Mouse (Mus musculus): ENCODE measurements at regions not wholly inside any gene's neighbourhood (a gene's known extent, or its start where the extent isn't known, plus 50 kb on each side); places are given as distances from the start of the nearest gene placed in this dataset.

- H3K9me3 ChIP-seq (ENCODE audit: control insufficient read depth, low read length), result no peaks in the 10 kb centered on the region
- H3K36me3 ChIP-seq (ENCODE audit: control insufficient read depth, insufficient read depth, low read length), result no peaks in the 10 kb centered on the region
- no peak overlapping the region for H3K4me3 ChIP-seq (ENCODE audit: low read depth, low read length)
- ATAC-seq (ENCODE audit: low FRiP score) (no peak), DNase-seq (ENCODE audit: low spot score) (no peak)
- no peaks in the 10 kb centered on the region for H3K27me3 ChIP-seq (ENCODE audit: control insufficient read depth, insufficient read depth, low read length)
- no peak overlapping the region for H3K27ac ChIP-seq (ENCODE audit: low read depth, low read length)
- H3K4me2 ChIP-seq (replicated peaks; ENCODE audit: low read depth, low read length), result no peak overlapping the region
- H3K9ac ChIP-seq (ENCODE audit: low read depth, low read length), result no peak overlapping the region
- H3K4me1 ChIP-seq (replicated peaks; ENCODE audit: control insufficient read depth, insufficient read depth, low read length), result no peaks in the 10 kb centered on the region
- 89% methylated on average over 1 of the region's 1 CpGs for WGBS
These were observed 422.6 kb downstream of the Etnk1 start for GRCm38 (mm10) chr6:143589666-143590065.

- WGBS, result 85% methylated on average over 4 of the region's 4 CpGs
- Histone ChIP-seq H3K4me1 (replicated peaks; ENCODE audit: control insufficient read depth, insufficient read depth, low read length) (no peaks in the 10 kb centered on the region), H3K9ac (ENCODE audit: low read depth, low read length) (no peak overlapping the region), H3K36me3 (ENCODE audit: control insufficient read depth, insufficient read depth, low read length) (no peaks in the 10 kb centered on the region), H3K27ac (ENCODE audit: low read depth, low read length) (no peak overlapping the region), H3K4me3 (ENCODE audit: low read depth, low read length) (no peak overlapping the region), H3K27me3 (ENCODE audit: control insufficient read depth, insufficient read depth, low read length) (no peaks in the 10 kb centered on the region), H3K9me3 (ENCODE audit: control insufficient read depth, low read length) (no peaks in the 10 kb centered on the region), H3K4me2 (replicated peaks; ENCODE audit: low read depth, low read length) (no peak overlapping the region)
- DNase-seq (ENCODE audit: low spot score), result no peak
- no peak for ATAC-seq (ENCODE audit: low FRiP score)
These were observed 423.2 kb downstream of the Etnk1 start for GRCm38 (mm10) chr6:143590231-143590630.

GRCm38 (mm10) chr6:143592490-143592889 is 425.5 kb downstream of the Etnk1 start:
- no peaks in the 10 kb centered on the region for H3K9me3 ChIP-seq (ENCODE audit: control insufficient read depth, low read length)
- H3K36me3 ChIP-seq (ENCODE audit: control insufficient read depth, insufficient read depth, low read length), result no peaks in the 10 kb centered on the region
- no peak overlapping the region for H3K4me2 ChIP-seq (replicated peaks; ENCODE audit: low read depth, low read length)
- no peaks in the 10 kb centered on the region for H3K27me3 ChIP-seq (ENCODE audit: control insufficient read depth, insufficient read depth, low read length)
- no peak overlapping the region for H3K9ac ChIP-seq (ENCODE audit: low read depth, low read length)
- DNase-seq (ENCODE audit: low spot score) (no peak), ATAC-seq (ENCODE audit: low FRiP score) (no peak)
- WGBS, result 88% methylated on average over 3 of the region's 3 CpGs
- H3K4me1 ChIP-seq (replicated peaks; ENCODE audit: control insufficient read depth, insufficient read depth, low read length), result no peaks in the 10 kb centered on the region
- H3K4me3 ChIP-seq (ENCODE audit: low read depth, low read length), result no peak overlapping the region
- no peak overlapping the region for H3K27ac ChIP-seq (ENCODE audit: low read depth, low read length)

- no peak overlapping the region for H3K9ac ChIP-seq (ENCODE audit: low read depth, low read length)
- H3K4me3 ChIP-seq (ENCODE audit: low read depth, low read length), result no peak overlapping the region
- no peaks in the 10 kb centered on the region for H3K4me1 ChIP-seq (replicated peaks; ENCODE audit: control insufficient read depth, insufficient read depth, low read length)
- H3K27me3 ChIP-seq (ENCODE audit: control insufficient read depth, insufficient read depth, low read length), result no peaks in the 10 kb centered on the region
- H3K4me2 ChIP-seq (replicated peaks; ENCODE audit: low read depth, low read length), result no peak overlapping the region
- DNase-seq (ENCODE audit: low spot score) (no peak), ATAC-seq (ENCODE audit: low FRiP score) (no peak)
- H3K9me3 ChIP-seq (ENCODE audit: control insufficient read depth, low read length), result no peaks in the 10 kb centered on the region
- WGBS, result 78% methylated on average over 2 of the region's 2 CpGs
- no peaks in the 10 kb centered on the region for H3K36me3 ChIP-seq (ENCODE audit: control insufficient read depth, insufficient read depth, low read length)
- H3K27ac ChIP-seq (ENCODE audit: low read depth, low read length), result no peak overlapping the region
These were observed 428.5 kb downstream of the Etnk1 start for GRCm38 (mm10) chr6:143595486-143595885.

- Histone ChIP-seq H3K9me3 (ENCODE audit: control insufficient read depth, low read length) (no peaks in the 10 kb centered on the region), H3K27me3 (ENCODE audit: control insufficient read depth, insufficient read depth, low read length) (no peaks in the 10 kb centered on the region), H3K4me3 (ENCODE audit: low read depth, low read length) (no peak overlapping the region), H3K36me3 (ENCODE audit: control insufficient read depth, insufficient read depth, low read length) (no peaks in the 10 kb centered on the region), H3K9ac (ENCODE audit: low read depth, low read length) (no peak overlapping the region), H3K4me1 (replicated peaks; ENCODE audit: control insufficient read depth, insufficient read depth, low read length) (no peaks in the 10 kb centered on the region), H3K4me2 (replicated peaks; ENCODE audit: low read depth, low read length) (no peak overlapping the region), H3K27ac (ENCODE audit: low read depth, low read length) (no peak overlapping the region)
- DNase-seq (ENCODE audit: low spot score) (no peak), ATAC-seq (ENCODE audit: low FRiP score) (no peak)
- WGBS, result 91% methylated on average over 3 of the region's 3 CpGs
These were observed 430.4 kb downstream of the Etnk1 start for GRCm38 (mm10) chr6:143597414-143597813.

GRCm38 (mm10) chr6:143598916-143599315 is 431.9 kb downstream of the Etnk1 start:
- H3K9me3 ChIP-seq (ENCODE audit: control insufficient read depth, low read length), result no peaks in the 10 kb centered on the region
- DNase-seq (ENCODE audit: low spot score), result no peak
- H3K4me1 ChIP-seq (replicated peaks; ENCODE audit: control insufficient read depth, insufficient read depth, low read length), result no peaks in the 10 kb centered on the region
- no peak overlapping the region for H3K9ac ChIP-seq (ENCODE audit: low read depth, low read length)
- no peaks in the 10 kb centered on the region for H3K27me3 ChIP-seq (ENCODE audit: control insufficient read depth, insufficient read depth, low read length)
- 85% methylated on average over 4 of the region's 4 CpGs for WGBS
- ATAC-seq (ENCODE audit: low FRiP score), result no peak
- H3K36me3 ChIP-seq (ENCODE audit: control insufficient read depth, insufficient read depth, low read length), result no peaks in the 10 kb centered on the region
- no peak overlapping the region for H3K4me2 ChIP-seq (replicated peaks; ENCODE audit: low read depth, low read length)
- H3K27ac ChIP-seq (ENCODE audit: low read depth, low read length), result no peak overlapping the region
- H3K4me3 ChIP-seq (ENCODE audit: low read depth, low read length), result no peak overlapping the region

GRCm38 (mm10) chr6:143609100-143609499 is 442.1 kb downstream of the Etnk1 start:
- Histone ChIP-seq H3K9ac (ENCODE audit: low read depth, low read length) (no peak overlapping the region), H3K36me3 (ENCODE audit: control insufficient read depth, insufficient read depth, low read length) (no peaks in the 10 kb centered on the region), H3K4me3 (ENCODE audit: low read depth, low read length) (no peak overlapping the region), H3K4me1 (replicated peaks; ENCODE audit: control insufficient read depth, insufficient read depth, low read length) (no peaks in the 10 kb centered on the region), H3K9me3 (ENCODE audit: control insufficient read depth, low read length) (no peaks in the 10 kb centered on the region), H3K27me3 (ENCODE audit: control insufficient read depth, insufficient read depth, low read length) (no peaks in the 10 kb centered on the region), H3K4me2 (replicated peaks; ENCODE audit: low read depth, low read length) (no peak overlapping the region), H3K27ac (ENCODE audit: low read depth, low read length) (no peak overlapping the region)
- DNase-seq (ENCODE audit: low spot score), result peak; percentile 41
- 70% methylated on average over 1 of the region's 1 CpGs for WGBS
- ATAC-seq (ENCODE audit: low FRiP score), result 0 out of 2 replicates have a peak, but pooled peaks have one; percentile 33

- H3K9ac ChIP-seq (ENCODE audit: low read depth, low read length), result no peak overlapping the region
- H3K27me3 ChIP-seq (ENCODE audit: control insufficient read depth, insufficient read depth, low read length), result no peaks in the 10 kb centered on the region
- no peak overlapping the region for H3K27ac ChIP-seq (ENCODE audit: low read depth, low read length)
- H3K4me3 ChIP-seq (ENCODE audit: low read depth, low read length), result no peak overlapping the region
- H3K9me3 ChIP-seq (ENCODE audit: control insufficient read depth, low read length), result no peaks in the 10 kb centered on the region
- ATAC-seq (ENCODE audit: low FRiP score) (no peak), DNase-seq (ENCODE audit: low spot score) (no peak)
- 78% methylated on average over 10 of the region's 10 CpGs for WGBS
- no peak overlapping the region for H3K4me2 ChIP-seq (replicated peaks; ENCODE audit: low read depth, low read length)
- no peaks in the 10 kb centered on the region for H3K36me3 ChIP-seq (ENCODE audit: control insufficient read depth, insufficient read depth, low read length)
- no peaks in the 10 kb centered on the region for H3K4me1 ChIP-seq (replicated peaks; ENCODE audit: control insufficient read depth, insufficient read depth, low read length)
These were observed 445.9 kb downstream of the Etnk1 start for GRCm38 (mm10) chr6:143612966-143613365.

GRCm38 (mm10) chr6:143614431-143614987 is 447.5 kb downstream of the Etnk1 start:
- Histone ChIP-seq H3K4me2 (replicated peaks; ENCODE audit: low read depth, low read length) (no peak overlapping the region), H3K27ac (ENCODE audit: low read depth, low read length) (no peak overlapping the region), H3K27me3 (ENCODE audit: control insufficient read depth, insufficient read depth, low read length) (no peaks in the 10 kb centered on the region), H3K36me3 (ENCODE audit: control insufficient read depth, insufficient read depth, low read length) (no peaks in the 10 kb centered on the region), H3K4me1 (replicated peaks; ENCODE audit: control insufficient read depth, insufficient read depth, low read length) (no peaks in the 10 kb centered on the region), H3K4me3 (ENCODE audit: low read depth, low read length) (no peak overlapping the region), H3K9ac (ENCODE audit: low read depth, low read length) (no peak overlapping the region), H3K9me3 (ENCODE audit: control insufficient read depth, low read length) (no peaks in the 10 kb centered on the region)
- no peak for DNase-seq (ENCODE audit: low spot score)
- 83% methylated on average over 11 of the region's 11 CpGs for WGBS
- ATAC-seq (ENCODE audit: low FRiP score), result no peak
